Mouse (Mus musculus) megakaryocyte, embryonic 14.5 days (primary cell): ENCODE results near the gene Prrt4. TPM values are rescaled to one million over a fixed set of nuclear protein-coding genes. Genes with fewer than 3 reads are reported as not detected.

Source experiments
- H3K27me3 ChIP-seq: replicated peaks from 2 replicates; pipeline ENCODE3; 2012; ENCODE audit warnings: inconsistent platforms
- H3K36me3 ChIP-seq: replicated peaks from 2 replicates; pipeline ENCODE3; 2012; ENCODE audit warnings: low read length, inconsistent platforms, mixed read lengths
- H3K4me1 ChIP-seq: 2 replicates; pipeline ENCODE4 v1.6.1; 2012; ENCODE audit warnings: inconsistent platforms
- H3K4me3 ChIP-seq: replicated peaks from 2 replicates; pipeline ENCODE3; 2012; ENCODE audit warnings: moderate library complexity, mild to moderate bottlenecking, inconsistent platforms
- H3K9me3 ChIP-seq: 2 replicates; pipeline ENCODE4 v1.6.1; 2012; ENCODE audit warnings: inconsistent platforms
- FLI1 ChIP-seq: IDR thresholded peaks from 2 replicates; pipeline ENCODE4 v1.6.1; 2012; ENCODE audit warnings: low read length, inconsistent platforms, mixed read lengths
- GATA1 ChIP-seq: IDR thresholded peaks from 3 replicates; pipeline ENCODE4 v1.6.1; 2012; ENCODE audit warnings: mixed read lengths, low read length, inconsistent platforms, borderline replicate concordance
- polyA plus RNA-seq: library from polyadenylated mRNA; stranded (reverse); fragments of >175 nt; gene quantifications from 2 replicates; pipeline ENCODE4 v1.2.3, GENCODE M21; 2012; ENCODE audit warnings: low replicate concordance; ENCODE audit not compliant: insufficient read depth

The Prrt4 gene
- polyA plus RNA-seq, 1 experiment: 36.9 TPM

DNA sequence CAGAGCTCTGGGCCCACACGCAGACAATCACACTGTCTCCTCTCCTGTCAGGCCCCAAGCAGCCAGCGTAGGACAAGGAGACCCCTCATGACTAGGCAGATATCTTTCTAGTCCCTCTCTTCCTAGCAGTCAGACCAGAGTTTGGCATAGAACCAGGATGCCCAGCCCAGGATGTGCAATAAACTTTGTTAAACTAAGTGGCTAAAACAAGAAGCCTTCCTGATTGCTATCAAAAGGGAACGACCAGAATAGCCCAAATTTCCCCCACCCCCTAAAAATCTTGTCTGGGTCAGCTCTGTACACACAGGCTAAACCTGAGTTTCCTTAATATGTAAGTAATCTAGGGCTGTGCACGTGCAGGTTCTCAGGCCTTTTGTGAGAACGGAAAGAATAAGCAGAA is 28.8 kb upstream of the Prrt4 start:
- H3K4me1 ChIP-seq: peaks cover 68% of the 10 kb centered on the region
- H3K9me3 ChIP-seq: no peaks in the 10 kb centered on the region
- H3K4me3 ChIP-seq: no peak overlapping the region
- H3K36me3 ChIP-seq: peaks cover 60% of the 10 kb centered on the region
- TF ChIP-seq GATA1 (no peak), FLI1 (no peak)
- H3K27me3 ChIP-seq: peaks cover under 1% of the 10 kb centered on the region

DNA sequence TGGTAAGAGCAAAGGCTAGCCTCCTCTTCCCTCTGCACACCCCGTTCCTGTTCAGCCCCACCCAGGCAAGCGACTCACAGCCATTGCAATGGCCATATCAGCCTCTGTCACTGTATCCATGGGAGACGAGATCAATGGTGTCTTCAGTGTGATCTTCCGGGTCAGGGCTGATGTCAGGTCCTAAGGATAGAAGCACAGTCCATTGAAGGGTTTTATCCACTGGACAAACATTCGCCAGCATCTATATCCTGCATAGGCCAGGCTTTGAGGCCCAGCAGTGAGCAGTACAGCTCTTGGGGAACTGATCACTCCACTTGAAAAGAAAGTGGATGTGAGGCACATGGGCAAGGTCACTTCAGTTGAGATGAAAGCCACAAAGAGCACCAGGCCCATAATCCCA is 27.6 kb upstream of the Prrt4 start:
- Histone ChIP-seq H3K4me1 (peaks cover 56% of the 10 kb centered on the region), H3K36me3 (peaks cover 72% of the 10 kb centered on the region)
- TF ChIP-seq GATA1 (no peak), FLI1 (no peak)

GRCm38 (mm10) chr6:29206006-29206405 is 26.6 kb upstream of the Prrt4 start:
- TF ChIP-seq FLI1 (no peak), GATA1 (no peak)
- H3K36me3 ChIP-seq: peaks cover 82% of the 10 kb centered on the region
- H3K27me3 ChIP-seq: no peaks in the 10 kb centered on the region
- no peak overlapping the region for H3K4me3 ChIP-seq
- H3K9me3 ChIP-seq: no peaks in the 10 kb centered on the region
- H3K4me1 ChIP-seq: peaks cover 46% of the 10 kb centered on the region

More for the DNA sequence above, 27.6 kb upstream of the Prrt4 start:
- H3K9me3 ChIP-seq: no peaks in the 10 kb centered on the region
- no peaks in the 10 kb centered on the region for H3K27me3 ChIP-seq
- H3K4me3 ChIP-seq: no peak overlapping the region

DNA sequence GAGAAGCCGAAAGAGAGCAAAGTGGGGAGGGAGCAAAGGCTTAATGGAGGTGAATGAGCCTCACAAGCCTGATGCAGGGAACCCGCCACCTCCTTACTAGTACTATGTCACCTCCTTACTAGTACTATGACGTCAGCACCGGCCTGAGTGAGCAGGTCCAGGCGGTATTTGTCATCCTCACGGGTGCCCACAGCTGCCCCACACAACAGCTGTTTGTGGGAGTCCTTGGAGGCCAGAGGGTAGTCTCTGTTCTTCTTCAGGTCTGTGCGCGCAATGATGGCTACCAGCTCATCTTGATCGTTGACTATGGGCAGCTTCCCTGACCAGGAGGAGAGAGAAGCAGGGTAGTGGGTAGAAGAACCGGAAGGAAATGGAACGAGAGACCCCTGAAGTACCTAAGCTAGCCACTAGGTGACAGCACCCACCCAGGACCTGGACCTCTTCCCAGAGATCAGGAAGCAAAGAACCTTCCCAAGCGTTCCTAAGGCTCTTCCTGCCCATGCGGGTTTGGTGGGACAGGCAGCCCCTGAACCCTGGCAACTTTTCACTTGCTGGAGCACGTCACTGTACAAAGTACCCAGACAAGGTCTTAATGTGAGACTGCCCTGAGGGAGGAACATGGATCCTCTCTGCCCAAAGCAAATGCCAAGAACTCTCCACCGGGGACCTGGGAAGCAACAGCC is 25.7 kb upstream of the Prrt4 start:
- peaks cover 91% of the 10 kb centered on the region for H3K36me3 ChIP-seq
- H3K9me3 ChIP-seq: no peaks in the 10 kb centered on the region
- TF ChIP-seq GATA1 (no peak), FLI1 (no peak)
- peaks cover 6% of the 10 kb centered on the region for H3K27me3 ChIP-seq
- H3K4me3 ChIP-seq: no peak overlapping the region
- peaks cover 42% of the 10 kb centered on the region for H3K4me1 ChIP-seq

GRCm38 (mm10) chr6:29203861-29204585 is 24.6 kb upstream of the Prrt4 start:
- peaks cover 91% of the 10 kb centered on the region for H3K36me3 ChIP-seq
- H3K4me3 ChIP-seq: no peak overlapping the region
- peaks cover 33% of the 10 kb centered on the region for H3K4me1 ChIP-seq
- no peak for TF ChIP-seq FLI1
- TF ChIP-seq GATA1: no peak
- peaks cover 16% of the 10 kb centered on the region for H3K27me3 ChIP-seq
- no peaks in the 10 kb centered on the region for H3K9me3 ChIP-seq

DNA sequence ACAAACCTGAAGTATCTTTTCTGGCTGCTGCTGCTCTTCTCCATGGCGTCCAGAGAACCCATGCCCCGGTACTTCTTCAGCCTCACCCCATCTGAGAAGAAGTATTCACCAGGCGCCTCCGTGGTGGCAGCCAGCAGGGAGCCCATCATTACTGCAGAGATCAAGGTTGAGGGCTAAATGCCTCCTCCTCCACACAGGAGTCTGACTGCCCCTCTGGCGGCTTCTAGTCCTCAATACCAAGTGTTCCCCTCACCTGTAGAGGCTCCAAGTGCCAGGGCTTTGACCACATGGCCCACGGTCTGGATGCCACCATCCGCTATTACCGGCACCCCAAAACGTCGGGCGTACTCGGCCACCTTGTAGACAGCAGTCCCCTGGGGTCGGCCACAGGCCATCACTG is 23.7 kb upstream of the Prrt4 start:
- peaks cover 82% of the 10 kb centered on the region for H3K36me3 ChIP-seq
- peaks cover 22% of the 10 kb centered on the region for H3K27me3 ChIP-seq
- no peaks in the 10 kb centered on the region for H3K9me3 ChIP-seq
- no peak overlapping the region for H3K4me3 ChIP-seq
- H3K4me1 ChIP-seq: peaks cover 33% of the 10 kb centered on the region
- TF ChIP-seq GATA1 (no peak), FLI1 (no peak)

GRCm38 (mm10) chr6:29201988-29202387 is 22.6 kb upstream of the Prrt4 start:
- Histone ChIP-seq H3K9me3 (no peaks in the 10 kb centered on the region), H3K4me3 (no peak overlapping the region), H3K36me3 (peaks cover 72% of the 10 kb centered on the region), H3K4me1 (peaks cover 30% of the 10 kb centered on the region), H3K27me3 (peaks cover 33% of the 10 kb centered on the region)
- TF ChIP-seq FLI1: no peak
- TF ChIP-seq GATA1: no peak

GRCm38 (mm10) chr6:29201341-29201740 is 22.0 kb upstream of the Prrt4 start:
- TF ChIP-seq GATA1 (no peak), FLI1 (no peak)
- H3K4me3 ChIP-seq: no peak overlapping the region
- H3K27me3 ChIP-seq: peaks cover 39% of the 10 kb centered on the region
- H3K9me3 ChIP-seq: no peaks in the 10 kb centered on the region
- H3K36me3 ChIP-seq: peaks cover 67% of the 10 kb centered on the region
- peaks cover 34% of the 10 kb centered on the region for H3K4me1 ChIP-seq

GRCm38 (mm10) chr6:29200496-29200895 is 21.1 kb upstream of the Prrt4 start:
- no peak for TF ChIP-seq GATA1
- no peak for TF ChIP-seq FLI1

GRCm38 (mm10) chr6:29199223-29199855 is 20.0 kb upstream of the Prrt4 start:
- peaks cover 57% of the 10 kb centered on the region for H3K27me3 ChIP-seq

More at GRCm38 (mm10) chr6:29200496-29200895, 21.1 kb upstream of the Prrt4 start:
- Histone ChIP-seq H3K27me3 (peaks cover 47% of the 10 kb centered on the region), H3K4me1 (peaks cover 42% of the 10 kb centered on the region), H3K4me3 (no peak overlapping the region), H3K9me3 (no peaks in the 10 kb centered on the region), H3K36me3 (peaks cover 59% of the 10 kb centered on the region)

More at GRCm38 (mm10) chr6:29199223-29199855, 20.0 kb upstream of the Prrt4 start:
- TF ChIP-seq FLI1: no peak
- no peak for TF ChIP-seq GATA1
- peaks cover 47% of the 10 kb centered on the region for H3K36me3 ChIP-seq
- H3K9me3 ChIP-seq: no peaks in the 10 kb centered on the region
- H3K4me1 ChIP-seq: peaks cover 47% of the 10 kb centered on the region
- H3K4me3 ChIP-seq: no peak overlapping the region
